Mouse (Mus musculus): Measurements from ENCODE around the gene Tesk2.

DNA sequence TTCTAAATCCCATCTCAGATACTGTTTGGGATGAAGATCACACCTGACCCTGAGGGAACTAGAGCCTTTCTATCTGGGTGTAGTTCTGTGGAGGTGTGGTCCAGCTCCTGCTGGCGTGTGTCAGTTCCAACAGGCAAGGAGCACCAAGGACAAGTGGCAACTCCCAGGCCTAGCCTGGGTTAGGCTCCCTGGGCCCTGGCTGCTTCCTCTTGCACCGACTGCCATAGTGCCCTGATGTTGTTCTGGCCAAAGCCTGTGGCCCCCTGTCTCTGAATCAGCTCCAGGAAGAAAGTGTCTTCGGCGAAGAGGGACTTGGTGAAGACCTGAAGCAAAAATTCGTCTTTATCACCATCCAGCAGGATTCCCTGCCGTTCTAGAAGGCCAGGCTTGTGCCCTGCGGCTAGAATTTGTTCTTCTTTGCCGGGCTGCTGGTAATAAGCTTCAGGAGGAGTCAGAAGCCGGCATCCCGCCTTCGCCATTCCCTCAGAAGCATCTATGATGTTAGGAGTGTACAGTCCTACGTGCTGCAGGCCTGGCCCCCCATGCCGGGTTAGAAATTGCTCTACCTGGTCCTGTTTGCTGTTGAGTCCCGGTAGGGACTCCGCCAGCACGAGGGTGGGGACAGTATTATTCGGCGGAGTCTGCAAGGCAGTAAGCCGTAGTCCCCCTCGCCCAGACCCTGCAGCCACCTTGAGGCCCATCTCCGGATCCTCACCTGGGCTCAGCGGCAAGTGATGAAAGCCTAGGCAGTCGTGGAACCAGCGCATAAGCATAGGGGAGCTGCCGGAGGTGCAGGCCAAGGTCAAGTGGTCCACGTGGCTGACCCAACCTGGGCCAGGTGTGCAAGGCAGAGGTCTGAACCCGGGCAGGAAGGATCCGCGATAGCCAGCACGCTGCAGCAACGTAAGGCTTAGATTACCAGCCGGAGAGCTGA, 99.5 kb downstream of the Tesk2 start:
- TF ChIP-seq KAT2A (IDR thresholded peaks at IDR 0.05; ENCODE audit: insufficient replicate concordance, low read length) (no peak), SMC3 (IDR thresholded peaks at IDR 0.05; ENCODE audit: low read depth, low read length) (no peak), CTCF (conservative IDR thresholded peaks at IDR 0.05 in 1 of 2, IDR thresholded peaks at IDR 0.05 in 1 of 2; ENCODE audit: low read depth in 2 of 2, low read length in 2 of 2) (no peak), POLR2A (IDR thresholded peaks at IDR 0.05; ENCODE audit: low read depth, low read length) (no peak), POLR2AphosphoS2 (IDR thresholded peaks at IDR 0.05; ENCODE audit: low read depth, low read length) (no peak), ZMIZ1 (IDR thresholded peaks at IDR 0.05; ENCODE audit: low read depth, low read length) (no peak), USF1 (IDR thresholded peaks at IDR 0.05; ENCODE audit: low read depth, low read length) (no peak), NELFE (IDR thresholded peaks at IDR 0.05; ENCODE audit: low read depth, low read length) (no peak), TCF12 (IDR thresholded peaks at IDR 0.05; ENCODE audit: low read depth, low read length) (no peak), ZC3H11A (IDR thresholded peaks at IDR 0.05; ENCODE audit: low read depth, low read length) (no peak), EP300 (IDR thresholded peaks at IDR 0.05; ENCODE audit: low read length) (no peak)
